Mouse (Mus musculus) T-cell, adult 2 months (primary cell): ENCODE results near the gene Auh.

Source experiments
- DNase-seq: peaks from one replicate; pipeline ENCODE4 v3.0.0; 2022; ENCODE audit warnings: low spot score

Auh gene

GRCm38 (mm10) chr13:52833748-52834147 is 95.7 kb downstream of the Auh start:
- no peak for DNase-seq

- DNase-seq = peak; percentile 20
Measured at GRCm38 (mm10) chr13:52833220-52833619, 96.3 kb downstream of the Auh start.

- no peak for DNase-seq
Measured at GRCm38 (mm10) chr13:52832481-52833170, 96.9 kb downstream of the Auh start.

- no peak for DNase-seq
Measured at GRCm38 (mm10) chr13:52831037-52831757, 98.3 kb downstream of the Auh start.

GRCm38 (mm10) chr13:52828946-52829523 is 100.4 kb downstream of the Auh start:
- peak; percentile 9 for DNase-seq

GRCm38 (mm10) chr13:52828217-52828616 is 101.3 kb downstream of the Auh start:
- peak; percentile 6 for DNase-seq

- DNase-seq = no peak
Measured at GRCm38 (mm10) chr13:52826666-52827065, 102.8 kb downstream of the Auh start.

GRCm38 (mm10) chr13:52824754-52825153 is 104.7 kb downstream of the Auh start:
- DNase-seq = no peak

- no peak for DNase-seq
Measured at GRCm38 (mm10) chr13:52822165-52823149, 107.0 kb downstream of the Auh start.

GRCm38 (mm10) chr13:52821571-52821970 is 107.9 kb downstream of the Auh start:
- DNase-seq = no peak

- no peak for DNase-seq
Measured at GRCm38 (mm10) chr13:52819901-52820300, 109.6 kb downstream of the Auh start.

- DNase-seq = no peak
Measured at GRCm38 (mm10) chr13:52818760-52819159, 110.7 kb downstream of the Auh start.

- no peak for DNase-seq
Measured at GRCm38 (mm10) chr13:52817991-52818491, 111.4 kb downstream of the Auh start.

- DNase-seq = no peak
Measured at GRCm38 (mm10) chr13:52813750-52814149, 115.7 kb downstream of the Auh start.

- no peak for DNase-seq
Measured at GRCm38 (mm10) chr13:52812549-52813515, 116.6 kb downstream of the Auh start.

- DNase-seq = peak; percentile 23
Measured at GRCm38 (mm10) chr13:52807722-52808121, 121.8 kb downstream of the Auh start.

- DNase-seq = no peak
Measured at GRCm38 (mm10) chr13:52806029-52806428, 123.5 kb downstream of the Auh start.

- no peak for DNase-seq
Measured at GRCm38 (mm10) chr13:52805581-52805980, 123.9 kb downstream of the Auh start.

- no peak for DNase-seq
Measured at GRCm38 (mm10) chr13:52802482-52802881, 127.0 kb downstream of the Auh start.

GRCm38 (mm10) chr13:52800687-52801341 is 128.7 kb downstream of the Auh start:
- peak; percentile 41 for DNase-seq
